Mouse (Mus musculus): ENCODE results near the gene Cnksr3. TPM values are rescaled to one million over a fixed set of nuclear protein-coding genes. Genes with fewer than 3 reads are reported as not detected.

The Cnksr3 gene
- polyA plus RNA-seq, 1 experiment from 2014 or later: 7.4 TPM

Other genes starting within 250 kb of the Cnksr3 start
- 0.26 and 0.63 TPM in 2 replicates for gene Ipcef1, start 159.8 kb downstream of the Cnksr3 start, polyA plus RNA-seq (2014; fragmentation: Nextera tagmentation; extraction: Ambion mirVana)